In the genomic region with DNA sequence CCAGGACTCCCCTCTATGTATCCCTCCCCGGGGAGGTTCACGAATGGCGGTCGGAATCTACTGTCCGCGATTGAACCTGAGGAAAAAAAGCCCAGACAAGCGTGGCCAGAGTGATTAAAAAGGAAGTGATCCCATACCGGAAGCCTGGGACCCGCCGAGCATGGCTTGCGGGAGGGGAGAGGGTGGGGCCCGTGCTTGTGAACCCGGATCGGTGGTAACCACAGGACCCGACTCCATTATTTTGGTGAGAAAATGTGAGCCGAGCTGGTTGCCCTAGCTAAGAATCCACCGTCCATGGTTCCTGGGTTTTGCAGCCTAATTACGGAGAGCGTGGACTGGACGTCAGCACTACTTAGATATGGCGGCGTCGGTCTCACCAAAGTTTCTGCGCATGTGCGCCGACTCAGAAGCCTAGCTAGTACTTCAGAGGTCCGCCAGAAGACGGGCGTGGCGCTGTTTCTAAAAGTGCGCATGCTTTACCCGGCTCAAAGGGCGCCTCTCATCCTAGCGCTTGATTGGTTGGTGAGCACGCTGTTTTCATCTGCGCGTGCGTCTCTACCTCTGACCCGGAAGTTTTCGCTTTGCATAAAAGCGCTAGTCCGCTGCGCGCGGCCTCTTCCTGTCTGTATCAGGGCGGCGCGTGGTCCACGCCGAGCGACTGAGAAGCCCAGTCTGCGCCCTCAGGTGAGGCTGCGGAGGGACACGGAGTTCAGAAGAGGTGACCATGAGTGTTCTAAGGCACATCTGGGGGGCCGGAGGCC, we compare ENCODE assay signal across 8 mouse cellular contexts. TPM values are rescaled to one million over a fixed set of nuclear protein-coding genes. Genes with fewer than 3 reads are reported as not detected.
DNase-seq lines count a peak whose midpoint lies in the region; ATAC-seq lines count a peak whose summit lies in the region.

A gene (plus strand): TSS at position 586 of the 761 bp plus-strand sequence.

- peak; percentile 89 for ATAC-seq in megakaryocyte progenitor cell, adult 5-6 weeks (replicated peaks; ENCODE audit: poor library complexity)

- peak; percentile 98 for DNase-seq in adipocyte (ENCODE audit: low spot score)
- DNase-seq in embryo, embryonic 10 days (ENCODE audit: low spot score) = peak; percentile 100
- DNase-seq in gastrocnemius, postnatal 10 days = peak; percentile 97
- peak; percentile 100 for DNase-seq in induced T-regulatory cell, adult 2 months (ENCODE audit: low read depth)
- DNase-seq in left cerebral cortex, adult 9 months (ENCODE audit: low spot score in 2 of 2) = peak; percentile 97 to 99
- peak; percentile 98 for DNase-seq in right cerebral cortex, postnatal 14 days
- peak; percentile 97 to 99 for DNase-seq in urinary bladder, postnatal 36 days (ENCODE audit: low spot score in 2 of 2)

RNA-seq across cellular contexts. Expression of the gene that starts here (rescaled TPM):
- total RNA-seq in gastrocnemius, postnatal 10 days (2021) = 100 to 1,000 TPM; 858 to 886 TPM
- total RNA-seq in megakaryocyte progenitor cell, adult 5-6 weeks (2015) = 3,071 and 3,115 TPM in 2 replicates
- 1,264 and 1,790 TPM in 2 replicates for total RNA-seq in megakaryocyte progenitor cell, adult 5-6 weeks (2017)

Comparison
In these comparisons a context has a peak if more than half of its experiments do, and no peak if none do; other contexts are left out.
1. Peak in every context shown above with its lines: DNase-seq and ATAC-seq.